Mouse (Mus musculus): ENCODE measurements around the gene Nhlh2. TPM values are rescaled to one million over a fixed set of nuclear protein-coding genes. Genes with fewer than 3 reads are reported as not detected.

Nhlh2 gene
- total and polyA plus RNA-seq, 2 experiments from 2014 or later: 14.6 to 19.0 TPM

DNA sequence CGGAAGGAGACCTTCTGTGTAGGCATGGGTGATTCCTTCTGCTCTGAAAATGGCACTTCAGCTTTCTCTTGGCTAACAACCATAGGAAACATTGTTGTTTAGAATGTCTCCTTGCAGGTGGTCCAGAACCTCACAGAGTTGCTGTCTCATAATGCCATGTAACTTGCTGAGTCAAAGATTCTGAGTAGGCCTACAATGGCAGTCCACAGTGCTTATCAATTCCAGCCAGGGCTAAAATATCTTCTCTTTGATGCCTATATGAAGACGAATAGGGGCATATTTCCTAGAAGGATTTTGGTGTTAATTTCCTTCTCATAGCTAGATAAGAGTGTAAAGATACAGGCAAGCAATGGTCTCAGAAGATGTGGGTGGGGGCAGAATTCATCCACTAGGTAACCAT is 37.7 kb downstream of the Nhlh2 start:
- Histone ChIP-seq H3K27me3 (ENCODE audit: insufficient read depth, low read length) (no peaks in the 10 kb centered on the region), H3K9me3 (ENCODE audit: low read length) (no peaks in the 10 kb centered on the region), H3K4me2 (ENCODE audit: low read depth) (no peak overlapping the region), H3K4me3 (ENCODE audit: low read depth, low read length) (no peak overlapping the region), H3K9ac (no peak overlapping the region), H3K4me1 (ENCODE audit: insufficient read depth) (no peaks in the 10 kb centered on the region), H3K36me3 (ENCODE audit: insufficient read depth) (no peaks in the 10 kb centered on the region), H3K27ac (ENCODE audit: low read depth, low read length) (no peak overlapping the region)
- DNase-seq (no peak), ATAC-seq (no peak)
- WGBS: 94% methylated on average over 2 of the region's 2 CpGs
- TF ChIP-seq CTCF (IDR thresholded peaks at IDR 0.05; ENCODE audit: low read depth): no peak

DNA sequence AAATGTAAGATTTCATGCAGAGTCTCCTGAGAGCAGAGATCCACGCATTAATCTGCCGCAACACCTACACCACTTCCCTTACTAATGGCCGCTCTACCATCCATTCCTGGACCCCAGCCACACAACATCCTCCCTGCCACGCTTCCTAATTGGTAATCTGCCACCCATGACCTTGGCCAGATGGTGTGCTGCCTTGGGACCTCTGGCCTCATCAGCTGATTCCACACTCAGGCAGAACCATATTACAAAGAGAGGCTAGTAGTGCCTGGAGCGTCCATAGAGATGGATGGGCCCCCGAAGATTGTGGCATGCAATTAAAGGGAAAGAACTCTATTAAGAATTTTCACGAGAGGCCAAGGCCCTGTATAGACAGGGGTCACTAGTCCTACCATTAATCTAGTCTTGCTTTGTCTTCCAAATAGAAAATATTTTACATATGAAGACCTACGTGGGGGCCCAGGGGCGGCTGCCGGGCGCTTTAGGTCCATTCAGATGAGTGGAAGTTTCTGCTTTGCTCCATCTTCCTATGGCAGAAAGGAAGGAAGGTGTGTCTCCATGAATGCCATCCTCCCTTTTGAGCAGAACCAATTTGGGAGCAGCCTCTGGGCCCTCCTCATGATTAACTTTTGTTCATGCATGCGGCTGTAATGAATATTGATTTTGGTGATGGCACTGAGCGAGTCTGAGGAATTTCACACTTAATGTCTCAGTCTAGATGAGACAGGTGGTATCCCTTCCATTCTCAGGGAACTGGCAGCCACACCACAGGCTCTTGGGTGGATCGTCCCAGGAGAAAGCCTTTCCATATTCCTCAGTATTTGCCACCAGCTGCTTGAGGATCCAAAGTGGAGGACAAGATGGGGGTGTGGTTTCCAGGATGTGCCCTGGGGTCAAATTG is 39.6 kb downstream of the Nhlh2 start:
- WGBS: 73% methylated on average over 14 of the region's 14 CpGs
- no peak overlapping the region for H3K4me2 ChIP-seq (ENCODE audit: low read depth)
- no peaks in the 10 kb centered on the region for H3K27me3 ChIP-seq (ENCODE audit: insufficient read depth, low read length)
- no peaks in the 10 kb centered on the region for H3K9me3 ChIP-seq (ENCODE audit: low read length)
- DNase-seq (no peak), ATAC-seq (no peak)
- TF ChIP-seq CTCF (IDR thresholded peaks at IDR 0.05; ENCODE audit: low read depth): no peak
- H3K27ac ChIP-seq (ENCODE audit: low read depth, low read length): no peak overlapping the region
- no peaks in the 10 kb centered on the region for H3K36me3 ChIP-seq (ENCODE audit: insufficient read depth)
- no peak overlapping the region for H3K9ac ChIP-seq
- no peaks in the 10 kb centered on the region for H3K4me1 ChIP-seq (ENCODE audit: insufficient read depth)
- H3K4me3 ChIP-seq (ENCODE audit: low read depth, low read length): no peak overlapping the region

DNA sequence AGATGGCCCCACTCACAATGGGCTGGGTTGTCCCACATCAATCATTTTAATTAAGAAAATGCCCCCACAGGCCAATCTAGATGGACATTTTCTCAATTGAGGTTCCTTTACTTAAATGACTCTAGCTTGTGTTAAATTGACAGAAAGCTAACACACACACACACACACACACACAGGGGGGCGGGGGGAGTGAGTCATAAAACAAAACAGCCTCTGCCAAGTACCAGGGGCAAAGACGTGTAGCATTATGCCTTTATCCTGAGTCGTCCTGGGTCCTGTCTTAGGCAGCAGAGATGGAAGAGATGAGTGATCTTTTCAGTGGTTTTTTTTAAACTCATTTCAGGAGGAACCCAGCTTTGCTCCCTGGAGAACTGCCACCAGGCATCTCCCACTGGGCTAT is 42.2 kb downstream of the Nhlh2 start:
- no peak overlapping the region for H3K27ac ChIP-seq (ENCODE audit: low read depth, low read length)
- H3K4me1 ChIP-seq (ENCODE audit: insufficient read depth): no peaks in the 10 kb centered on the region
- WGBS: 38% methylated on average over 3 of the region's 3 CpGs
- ATAC-seq: no peak
- no peaks in the 10 kb centered on the region for H3K9me3 ChIP-seq (ENCODE audit: low read length)
- H3K36me3 ChIP-seq (ENCODE audit: insufficient read depth): no peaks in the 10 kb centered on the region
- H3K9ac ChIP-seq: no peak overlapping the region
- H3K27me3 ChIP-seq (ENCODE audit: insufficient read depth, low read length): no peaks in the 10 kb centered on the region
- no peak for TF ChIP-seq CTCF (IDR thresholded peaks at IDR 0.05; ENCODE audit: low read depth)
- no peak overlapping the region for H3K4me2 ChIP-seq (ENCODE audit: low read depth)
- H3K4me3 ChIP-seq (ENCODE audit: low read depth, low read length): no peak overlapping the region
- DNase-seq: no peak

DNA sequence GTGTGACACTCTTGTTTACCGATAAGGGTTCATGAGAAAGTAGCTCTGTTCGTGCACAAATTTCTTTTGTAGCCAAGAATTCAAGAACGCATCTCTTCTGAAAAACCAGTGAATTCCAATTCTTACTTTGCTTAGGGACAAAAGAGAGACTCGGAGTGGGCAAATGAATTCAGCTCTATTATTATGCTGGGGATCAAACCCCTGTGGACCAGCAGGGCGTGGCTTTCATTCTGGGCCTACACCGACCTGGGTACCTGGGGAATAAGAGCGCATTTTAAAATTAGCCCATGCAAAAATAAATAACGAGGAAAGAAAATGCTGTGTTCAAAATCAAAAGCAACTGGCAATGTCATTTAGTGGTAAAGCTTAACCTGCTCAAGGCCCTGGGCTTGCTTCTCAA is 43.4 kb downstream of the Nhlh2 start:
- Histone ChIP-seq H3K27me3 (ENCODE audit: insufficient read depth, low read length) (no peaks in the 10 kb centered on the region), H3K27ac (ENCODE audit: low read depth, low read length) (no peak overlapping the region), H3K4me1 (ENCODE audit: insufficient read depth) (no peaks in the 10 kb centered on the region), H3K4me3 (ENCODE audit: low read depth, low read length) (no peak overlapping the region), H3K36me3 (ENCODE audit: insufficient read depth) (no peaks in the 10 kb centered on the region), H3K4me2 (ENCODE audit: low read depth) (no peak overlapping the region), H3K9ac (no peak overlapping the region), H3K9me3 (ENCODE audit: low read length) (no peaks in the 10 kb centered on the region)
- TF ChIP-seq CTCF (IDR thresholded peaks at IDR 0.05; ENCODE audit: low read depth): no peak
- DNase-seq (no peak), ATAC-seq (no peak)
- 28% methylated on average over 8 of the region's 8 CpGs for WGBS

DNA sequence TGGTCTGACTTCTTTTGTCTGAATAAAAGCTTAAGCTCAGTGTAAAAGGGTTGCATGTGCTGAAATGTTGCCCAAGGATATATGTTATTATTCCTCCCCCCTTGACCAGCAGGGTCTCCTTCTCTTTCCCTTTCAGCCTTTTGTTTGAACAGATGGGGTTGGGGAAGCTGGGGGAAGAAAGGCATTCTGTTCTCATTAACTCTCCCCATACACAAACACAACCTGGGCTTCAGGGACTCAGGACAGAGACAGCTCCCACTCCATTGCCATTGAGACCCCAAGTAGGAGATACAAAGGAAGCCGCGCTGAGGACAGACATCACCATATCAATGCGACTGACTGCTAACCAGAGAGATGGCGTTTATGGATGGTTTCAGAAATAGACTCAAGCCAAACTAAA is 46.0 kb downstream of the Nhlh2 start:
- Histone ChIP-seq H3K36me3 (ENCODE audit: insufficient read depth) (no peaks in the 10 kb centered on the region), H3K4me1 (ENCODE audit: insufficient read depth) (no peaks in the 10 kb centered on the region), H3K9me3 (ENCODE audit: low read length) (no peaks in the 10 kb centered on the region), H3K4me2 (ENCODE audit: low read depth) (no peak overlapping the region), H3K27me3 (ENCODE audit: insufficient read depth, low read length) (no peaks in the 10 kb centered on the region), H3K9ac (no peak overlapping the region), H3K27ac (ENCODE audit: low read depth, low read length) (no peak overlapping the region), H3K4me3 (ENCODE audit: low read depth, low read length) (no peak overlapping the region)
- TF ChIP-seq CTCF (IDR thresholded peaks at IDR 0.05; ENCODE audit: low read depth): no peak
- ATAC-seq (no peak), DNase-seq (no peak)
- WGBS: 17% methylated on average over 4 of the region's 4 CpGs

DNA sequence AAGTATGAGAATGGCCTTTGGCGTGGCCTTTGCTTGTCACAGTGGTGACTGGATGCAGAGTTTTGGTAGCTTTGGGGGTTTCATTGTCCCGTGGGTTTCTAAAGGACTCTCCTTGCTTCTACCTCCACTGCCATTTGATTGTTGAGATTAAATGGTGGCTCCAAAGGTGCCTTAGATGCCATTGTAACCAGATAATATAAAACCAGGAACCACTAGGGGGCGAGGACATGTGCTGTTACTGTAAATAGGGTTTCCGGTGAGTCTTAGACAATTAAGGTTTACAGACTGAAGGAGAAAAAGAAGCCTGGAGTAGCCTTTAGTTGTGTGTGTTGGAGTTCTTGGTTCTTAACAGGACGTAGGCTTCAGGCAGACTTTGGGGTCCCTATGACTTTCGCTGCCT is 50.2 kb downstream of the Nhlh2 start:
- no peak for DNase-seq
- 0 out of 2 replicates have a peak, but pooled peaks have one; percentile 9 for TF ChIP-seq CTCF (IDR thresholded peaks at IDR 0.05; ENCODE audit: low read depth)
- ATAC-seq: no peak
- Histone ChIP-seq H3K36me3 (ENCODE audit: insufficient read depth) (no peaks in the 10 kb centered on the region), H3K4me3 (ENCODE audit: low read depth, low read length) (no peak overlapping the region), H3K4me2 (ENCODE audit: low read depth) (no peak overlapping the region), H3K4me1 (ENCODE audit: insufficient read depth) (no peaks in the 10 kb centered on the region), H3K9me3 (ENCODE audit: low read length) (no peaks in the 10 kb centered on the region), H3K27ac (ENCODE audit: low read depth, low read length) (no peak overlapping the region), H3K9ac (no peak overlapping the region), H3K27me3 (ENCODE audit: insufficient read depth, low read length) (no peaks in the 10 kb centered on the region)
- 78% methylated on average over 6 of the region's 6 CpGs for WGBS

DNA sequence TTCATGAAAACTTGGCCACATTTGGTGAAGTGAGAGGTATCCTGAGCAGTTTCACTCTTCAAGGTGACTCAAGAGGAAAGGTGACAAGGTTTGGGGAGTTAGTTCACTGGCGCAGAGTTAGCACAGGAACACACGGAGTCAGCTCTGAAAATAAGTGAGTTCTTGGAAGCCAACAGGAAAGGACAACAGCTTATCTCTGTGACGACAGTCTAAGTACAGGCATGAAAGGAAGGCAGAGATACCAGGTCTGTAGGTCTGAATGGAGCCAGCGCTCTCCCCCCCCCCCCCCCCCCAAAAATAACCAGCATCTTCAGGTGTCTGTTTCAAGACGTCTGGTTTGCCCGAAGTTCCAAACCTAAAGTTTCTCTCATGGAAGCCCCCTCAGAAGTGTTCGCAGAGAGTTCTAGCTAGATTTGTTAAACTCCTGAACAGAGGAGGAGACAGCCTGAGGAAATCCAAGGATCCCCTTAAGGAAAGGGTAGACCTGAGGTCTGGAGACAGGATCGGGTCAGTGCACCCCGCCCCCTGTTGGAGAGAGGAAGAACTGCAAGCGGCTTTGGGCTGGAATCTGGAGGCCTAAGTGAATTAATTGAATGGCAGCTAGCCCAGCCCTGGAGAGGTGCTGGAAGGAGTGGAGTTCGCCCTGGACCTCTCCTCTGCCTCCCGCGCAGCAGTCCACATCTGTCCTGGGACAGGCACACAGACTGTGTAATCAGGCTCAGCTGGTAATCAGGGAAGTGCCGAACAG is 52.2 kb downstream of the Nhlh2 start:
- H3K4me3 ChIP-seq (ENCODE audit: low read depth, low read length): no peak overlapping the region
- H3K4me2 ChIP-seq (ENCODE audit: low read depth): no peak overlapping the region
- no peaks in the 10 kb centered on the region for H3K27me3 ChIP-seq (ENCODE audit: insufficient read depth, low read length)
- WGBS: 47% methylated on average over 14 of the region's 14 CpGs
- DNase-seq (peak; percentile 50), ATAC-seq (peak; percentile 27; the same call in 1 of the 2 replicates)
- H3K27ac ChIP-seq (ENCODE audit: low read depth, low read length): no peak overlapping the region
- H3K9me3 ChIP-seq (ENCODE audit: low read length): no peaks in the 10 kb centered on the region
- H3K9ac ChIP-seq: no peak overlapping the region
- TF ChIP-seq CTCF (IDR thresholded peaks at IDR 0.05; ENCODE audit: low read depth): peak; percentile 64
- no peaks in the 10 kb centered on the region for H3K4me1 ChIP-seq (ENCODE audit: insufficient read depth)
- H3K36me3 ChIP-seq (ENCODE audit: insufficient read depth): no peaks in the 10 kb centered on the region
